Mouse (Mus musculus) gonadal fat pad, adult 2 months (tissue): Measurements from ENCODE around the gene Prom2. TPM values are rescaled to one million over a fixed set of nuclear protein-coding genes. Genes with fewer than 3 reads are reported as not detected.

Experiments used
- DNase-seq: peaks from one replicate; pipeline ENCODE4 v3.0.0-alpha.2; 2012; ENCODE audit warnings: low read depth
- polyA plus RNA-seq: library from polyadenylated mRNA; depleted of rRNA; stranded (reverse); fragments of >200 nt; gene quantifications from 2 replicates; pipeline ENCODE4 v1.2.3, GENCODE M21; 2012

Gene Prom2
- polyA plus RNA-seq, 1 experiment = 455 TPM

- no peak for DNase-seq
Observed at GRCm38 (mm10) chr2:127523950-127524729, 17.1 kb downstream of the Prom2 start.

GRCm38 (mm10) chr2:127522006-127522441 is 19.2 kb downstream of the Prom2 start, which contains the start of gene Kcnip3:
Gene Kcnip3 (minus strand): TSS chr2:127522094.
- no peak for DNase-seq

GRCm38 (mm10) chr2:127521172-127522005 is 19.9 kb downstream of the Prom2 start:
- no peak for DNase-seq

- DNase-seq = no peak
Observed at GRCm38 (mm10) chr2:127520123-127520522, 21.1 kb downstream of the Prom2 start.

GRCm38 (mm10) chr2:127519308-127519707 is 22.0 kb downstream of the Prom2 start:
- DNase-seq = no peak

- DNase-seq = no peak
Observed at GRCm38 (mm10) chr2:127518831-127519230, 22.4 kb downstream of the Prom2 start.

GRCm38 (mm10) chr2:127518273-127518672 is 23.0 kb downstream of the Prom2 start:
- DNase-seq = no peak

- DNase-seq = no peak
Observed at GRCm38 (mm10) chr2:127517081-127517480, 24.2 kb downstream of the Prom2 start.

- DNase-seq = no peak
Observed at GRCm38 (mm10) chr2:127514380-127515124, 26.7 kb downstream of the Prom2 start.

GRCm38 (mm10) chr2:127513244-127513643 is 28.0 kb downstream of the Prom2 start:
- no peak for DNase-seq

- no peak for DNase-seq
Observed at GRCm38 (mm10) chr2:127511426-127511825, 29.8 kb downstream of the Prom2 start.

GRCm38 (mm10) chr2:127507967-127508660 is 33.2 kb downstream of the Prom2 start:
- no peak for DNase-seq

GRCm38 (mm10) chr2:127507077-127507774 is 34.0 kb downstream of the Prom2 start:
- DNase-seq = no peak

- peak; percentile 86 for DNase-seq
Observed at GRCm38 (mm10) chr2:127506131-127506632, 35.1 kb downstream of the Prom2 start.

- no peak for DNase-seq
Observed at GRCm38 (mm10) chr2:127505196-127505595, 36.1 kb downstream of the Prom2 start.

- DNase-seq = no peak
Observed at GRCm38 (mm10) chr2:127503751-127504549, 37.3 kb downstream of the Prom2 start.

GRCm38 (mm10) chr2:127501061-127501460 is 40.2 kb downstream of the Prom2 start:
- no peak for DNase-seq

- no peak for DNase-seq
Observed at GRCm38 (mm10) chr2:127498750-127499149, 42.5 kb downstream of the Prom2 start.

- DNase-seq = no peak
Observed at GRCm38 (mm10) chr2:127496321-127496720, 44.9 kb downstream of the Prom2 start.
